Mouse (Mus musculus) liver, adult 2 months (tissue): ENCODE measurements around the gene Ripor2.

ENCODE experiments used
- CTCF ChIP-seq: fragments of 200-500 bp; IDR thresholded peaks from 2 replicates; pipeline ENCODE4 v1.5.1; 2011; ENCODE audit warnings: low read depth, low read length, control low read depth
- POLR2A ChIP-seq: fragments of 200-500 bp; IDR thresholded peaks from 2 replicates; pipeline ENCODE4 v1.6.1; 2011; ENCODE audit warnings: low read length, control low read depth; ENCODE audit not compliant: insufficient read depth; ENCODE audit errors: extremely low read depth

- TF ChIP-seq POLR2A, result no peak
- no peak for TF ChIP-seq CTCF
Observed at GRCm38 (mm10) chr13:24721502-24721901, 139.5 kb downstream of the Ripor2 start.
